Mouse (Mus musculus): ENCODE data around the gene Immp2l.

Immp2l gene

GRCm38 (mm10) chr12:41314811-41315461 is 291.0 kb downstream of the Immp2l start:
- DNase-seq (ENCODE audit: low spot score): no peak

GRCm38 (mm10) chr12:41315871-41316270 is 292.0 kb downstream of the Immp2l start:
- no peak for DNase-seq (ENCODE audit: low spot score)

DNA sequence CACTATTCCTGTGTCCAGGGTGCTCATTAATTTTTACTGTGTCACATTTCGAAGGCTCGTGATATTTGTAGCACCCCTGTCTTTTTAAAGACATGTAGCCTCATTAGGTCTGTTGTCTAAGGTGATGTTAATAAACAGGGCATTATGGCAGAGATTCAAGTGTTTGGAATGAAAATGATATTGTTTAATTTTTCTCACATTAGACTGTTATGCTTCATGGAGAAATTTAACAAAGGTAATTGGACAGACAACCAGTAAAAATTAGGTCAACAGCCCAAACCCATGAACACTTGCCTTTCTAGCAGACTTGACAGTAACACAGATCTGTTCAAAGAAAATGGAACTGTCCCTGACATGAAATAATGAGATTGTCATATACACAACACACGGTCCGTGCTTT is 292.5 kb downstream of the Immp2l start:
- no peak for DNase-seq (ENCODE audit: low spot score)

DNA sequence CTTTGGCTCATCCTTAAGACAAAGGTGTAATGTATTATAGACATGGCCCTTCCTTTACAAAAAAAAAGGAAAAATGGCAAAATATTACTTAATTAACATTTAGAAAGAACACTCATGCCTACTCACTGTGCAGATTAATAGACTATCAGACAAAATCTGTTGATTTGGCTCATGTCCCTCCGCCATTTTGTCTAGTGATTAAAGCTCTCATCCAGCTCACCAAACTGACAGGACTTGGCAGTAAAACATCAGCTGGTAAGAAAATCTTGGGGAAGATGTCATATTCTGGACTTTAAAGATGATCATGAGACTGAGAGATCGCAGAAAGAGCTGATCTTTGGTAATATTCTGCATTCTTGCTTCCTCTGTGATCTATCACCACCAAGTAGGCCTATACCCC is 293.5 kb downstream of the Immp2l start:
- DNase-seq (ENCODE audit: low spot score): no peak

- no peak for DNase-seq (ENCODE audit: low spot score)
Observed at GRCm38 (mm10) chr12:41322018-41322417, 298.1 kb downstream of the Immp2l start.

GRCm38 (mm10) chr12:41324418-41324817 is 300.5 kb downstream of the Immp2l start:
- no peak for DNase-seq (ENCODE audit: low spot score)

GRCm38 (mm10) chr12:41325756-41326155 is 301.9 kb downstream of the Immp2l start:
- no peak for DNase-seq (ENCODE audit: low spot score)

GRCm38 (mm10) chr12:41330988-41331671 is 307.2 kb downstream of the Immp2l start:
- DNase-seq (ENCODE audit: low spot score): no peak

GRCm38 (mm10) chr12:41345621-41346020 is 321.7 kb downstream of the Immp2l start:
- DNase-seq (ENCODE audit: low spot score): no peak

DNA sequence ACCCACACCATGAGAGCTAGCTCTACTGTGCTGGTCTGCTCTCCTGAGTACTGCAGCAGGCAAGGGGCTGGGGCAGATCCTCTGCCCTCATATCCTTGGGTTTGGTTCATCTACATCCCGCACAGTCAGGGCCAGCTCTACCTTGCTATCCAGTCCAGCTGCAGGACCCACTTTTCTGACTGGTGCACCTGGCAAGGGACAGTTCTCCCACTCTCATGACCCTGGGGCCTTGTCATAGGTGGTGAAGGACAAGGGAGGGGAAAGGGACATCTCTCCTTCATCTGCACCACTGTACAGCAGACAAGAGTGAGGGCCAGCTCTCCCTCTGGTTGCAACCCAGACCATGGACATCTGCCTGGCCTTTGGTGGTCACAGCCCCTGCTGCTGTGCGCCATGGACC is 323.6 kb downstream of the Immp2l start:
- no peak for DNase-seq (ENCODE audit: low spot score)

GRCm38 (mm10) chr12:41349386-41349785 is 325.5 kb downstream of the Immp2l start:
- no peak for DNase-seq (ENCODE audit: low spot score)

- DNase-seq (ENCODE audit: low spot score): no peak
Observed at GRCm38 (mm10) chr12:41349814-41350213, 325.9 kb downstream of the Immp2l start.

GRCm38 (mm10) chr12:41351275-41351674 is 327.4 kb downstream of the Immp2l start:
- DNase-seq (ENCODE audit: low spot score): no peak

- DNase-seq (ENCODE audit: low spot score): no peak
Observed at GRCm38 (mm10) chr12:41354857-41355256, 331.0 kb downstream of the Immp2l start.

DNA sequence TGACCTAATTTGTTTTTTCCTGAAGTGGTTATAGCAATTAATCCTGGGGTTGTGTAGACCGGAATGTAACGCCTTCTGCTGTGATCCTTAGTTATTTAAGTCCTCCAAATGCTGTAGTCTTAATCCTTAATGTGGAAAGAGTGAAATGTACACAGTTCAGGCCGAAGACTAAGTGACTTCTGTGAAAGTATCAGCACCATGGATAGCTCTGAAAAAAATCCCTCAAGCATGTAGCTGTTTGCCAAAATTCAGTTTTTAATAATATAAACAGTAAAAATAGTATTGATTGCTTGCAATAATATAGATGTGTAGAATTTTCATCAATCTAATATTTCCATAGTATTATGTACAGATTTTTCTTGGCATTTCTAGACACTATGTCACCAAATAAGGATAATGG is 332.1 kb downstream of the Immp2l start:
- no peak for DNase-seq (ENCODE audit: low spot score)

DNA sequence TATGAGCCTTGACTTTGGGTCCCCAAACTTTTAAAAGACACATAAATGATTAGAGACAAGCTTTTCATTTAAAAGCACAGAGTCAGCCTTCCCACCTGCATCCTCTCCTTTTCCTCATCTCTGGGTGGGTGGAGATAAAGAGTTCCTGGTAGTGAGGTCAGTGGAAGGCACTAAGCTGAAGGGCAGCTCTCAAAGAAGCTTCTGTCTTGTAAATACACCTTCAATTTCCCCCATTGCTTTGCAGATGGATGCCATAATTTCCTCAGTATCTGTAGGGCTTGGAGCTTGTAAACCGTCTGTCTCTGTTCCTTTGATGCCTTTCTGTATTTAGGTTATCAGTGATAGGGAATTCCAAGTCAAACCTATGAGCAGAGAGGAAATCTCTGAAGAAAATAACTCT is 362.8 kb downstream of the Immp2l start:
- DNase-seq (ENCODE audit: low spot score): no peak

- no peak for DNase-seq (ENCODE audit: low spot score)
Observed at GRCm38 (mm10) chr12:41394231-41394630, 370.3 kb downstream of the Immp2l start.

GRCm38 (mm10) chr12:41401136-41401535 is 377.2 kb downstream of the Immp2l start:
- DNase-seq (ENCODE audit: low spot score): no peak

GRCm38 (mm10) chr12:41401923-41402322 is 378.0 kb downstream of the Immp2l start:
- DNase-seq (ENCODE audit: low spot score): no peak

GRCm38 (mm10) chr12:41409431-41409830 is 385.5 kb downstream of the Immp2l start:
- no peak for DNase-seq (ENCODE audit: low spot score)

DNA sequence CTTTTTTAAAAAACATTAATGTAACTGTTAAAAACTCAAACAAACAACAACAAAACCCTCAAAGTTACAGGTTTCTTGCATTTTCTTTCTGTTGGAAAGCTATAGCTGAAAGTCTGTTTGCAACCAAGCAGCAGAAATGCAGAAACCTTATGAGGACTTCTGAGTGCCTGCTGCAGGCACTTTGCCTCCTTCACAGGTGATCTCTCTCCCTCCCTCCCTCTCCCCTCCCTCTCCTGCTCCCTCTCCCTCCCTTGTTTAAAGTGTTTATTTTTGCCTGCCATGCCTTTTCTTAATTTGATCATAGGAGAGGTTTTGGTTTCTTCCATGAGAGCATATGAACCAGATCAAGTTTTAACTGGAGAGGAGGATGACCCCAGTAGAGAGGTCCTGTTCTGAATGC is 392.7 kb downstream of the Immp2l start:
- DNase-seq (ENCODE audit: low spot score): no peak

- DNase-seq (ENCODE audit: low spot score): no peak
Observed at GRCm38 (mm10) chr12:41417099-41417498, 393.2 kb downstream of the Immp2l start.

- no peak for DNase-seq (ENCODE audit: low spot score)
Observed at GRCm38 (mm10) chr12:41417961-41418360, 394.1 kb downstream of the Immp2l start.

GRCm38 (mm10) chr12:41425101-41425679 is 401.3 kb downstream of the Immp2l start:
- DNase-seq (ENCODE audit: low spot score): no peak
